Mouse (Mus musculus): Measurements from ENCODE around the gene Map1a.

Map1a gene

DNA sequence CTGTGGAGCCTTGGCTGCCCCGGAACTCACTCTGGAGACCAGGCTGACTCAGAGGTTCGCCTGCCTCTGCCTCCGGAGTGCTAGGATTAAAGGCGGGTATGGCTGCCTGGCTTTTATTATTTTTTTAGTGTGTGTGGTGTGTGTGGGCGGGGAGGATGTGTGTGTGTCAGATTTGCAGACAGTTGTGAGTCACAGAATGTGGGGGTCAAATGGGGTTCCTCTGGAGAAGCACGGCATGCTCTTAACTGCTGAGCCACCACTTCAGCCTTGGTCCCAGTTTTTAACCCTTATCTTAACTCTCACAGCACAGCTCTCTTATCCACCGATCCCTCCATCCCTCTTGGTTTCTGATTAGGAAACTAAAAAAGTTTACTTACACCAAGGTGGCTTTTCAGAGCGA lies 26.9 kb downstream of the Map1a start:
- no peak for DNase-seq

DNA sequence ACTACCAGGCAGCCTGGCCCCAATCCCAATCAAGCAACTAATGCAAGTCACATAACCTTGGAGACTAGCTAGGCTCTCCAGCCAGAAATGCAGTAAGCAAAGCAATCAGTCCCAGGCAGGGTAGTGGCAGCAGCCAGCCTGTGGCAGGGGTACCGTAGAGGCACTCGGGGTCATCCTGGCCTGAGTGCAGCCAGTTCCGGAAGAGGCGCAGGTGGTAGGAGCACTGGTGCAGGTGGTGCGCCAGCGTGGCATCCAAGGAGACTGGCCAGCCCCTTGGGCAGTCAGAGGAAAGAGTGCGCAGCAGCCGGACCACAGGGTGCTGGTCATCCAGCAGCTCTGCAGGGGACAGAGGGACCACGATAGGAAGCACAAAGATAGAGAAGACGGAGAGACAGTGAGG lies 33.6 kb downstream of the Map1a start:
- peak; percentile 88 for DNase-seq

DNA sequence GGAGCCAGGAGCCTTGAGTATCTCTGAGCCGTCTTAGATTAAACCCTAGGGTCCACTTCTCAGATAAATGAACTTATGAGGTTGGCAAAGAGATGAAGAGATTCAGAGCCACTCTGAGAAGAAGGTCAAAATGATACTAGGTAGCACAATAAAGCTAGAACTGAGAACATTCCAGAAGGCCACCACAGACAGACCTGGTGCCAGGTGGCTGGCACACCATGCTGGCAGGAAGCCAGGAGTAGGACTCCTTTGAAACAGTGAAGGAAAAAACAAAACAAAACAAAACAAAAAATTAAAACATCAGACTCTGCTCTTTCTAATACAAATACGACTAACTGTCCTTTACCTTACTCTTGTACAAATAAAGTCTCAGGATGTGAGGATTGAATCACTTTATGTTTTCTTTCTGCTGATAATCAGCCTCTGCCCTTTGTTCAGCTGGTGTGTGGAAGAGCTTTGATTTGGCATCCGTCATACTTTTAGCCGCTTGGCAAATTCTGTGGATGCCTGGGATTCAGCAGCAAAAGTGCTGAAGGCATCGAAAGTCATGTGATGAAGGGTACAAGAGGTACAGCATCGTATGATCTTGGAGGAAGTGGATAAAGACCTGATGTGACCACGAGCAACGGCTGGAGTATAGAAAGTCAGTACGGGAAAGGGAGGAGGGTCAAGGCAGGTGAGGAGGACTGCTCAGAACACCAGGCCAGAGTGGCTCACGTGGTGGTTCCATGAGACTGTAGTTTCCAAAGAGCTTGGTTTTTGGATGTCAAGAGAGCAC lies 34.5 kb downstream of the Map1a start:
- peak; percentile 85 to 91 for DNase-seq

DNA sequence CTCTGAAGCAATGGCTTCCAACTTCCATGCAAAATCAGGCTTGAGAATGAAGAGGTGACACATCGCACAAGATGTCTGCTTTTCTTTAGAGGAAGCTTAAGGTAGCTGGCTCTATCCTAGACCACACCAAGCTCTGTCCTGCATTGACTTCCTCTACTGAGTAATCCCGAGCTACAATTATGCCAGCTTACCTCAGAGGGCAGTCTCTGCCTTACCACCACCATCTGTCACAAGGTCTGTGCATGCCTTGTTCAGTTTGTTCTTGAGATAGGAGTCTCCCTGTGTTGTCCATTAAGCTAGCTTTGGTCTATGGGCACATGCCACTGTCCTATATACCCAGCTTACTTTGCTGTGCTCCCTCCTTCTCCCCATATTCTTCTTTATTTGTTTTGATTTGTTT lies 40.1 kb downstream of the Map1a start:
- peak; percentile 63 to 73 for DNase-seq

DNA sequence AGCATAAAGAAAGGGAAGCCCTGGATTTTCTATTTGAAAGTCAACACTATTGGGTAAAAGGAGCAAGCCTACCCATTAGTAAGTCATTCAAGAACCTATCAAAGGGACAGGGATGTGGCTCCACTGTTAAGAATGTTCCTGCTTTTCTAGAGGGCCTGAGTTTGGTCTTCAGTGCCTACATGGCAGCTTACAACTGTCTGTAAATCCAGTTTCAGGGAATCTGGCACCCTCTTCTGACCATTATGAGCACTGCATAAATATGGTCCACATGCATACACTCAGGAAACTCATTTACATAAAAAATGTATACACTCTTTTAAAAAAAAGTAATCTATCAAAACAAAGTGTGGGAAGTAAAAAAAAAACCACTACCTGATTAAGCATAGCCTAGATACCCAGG lies 49.7 kb downstream of the Map1a start:
- no peak for DNase-seq

DNA sequence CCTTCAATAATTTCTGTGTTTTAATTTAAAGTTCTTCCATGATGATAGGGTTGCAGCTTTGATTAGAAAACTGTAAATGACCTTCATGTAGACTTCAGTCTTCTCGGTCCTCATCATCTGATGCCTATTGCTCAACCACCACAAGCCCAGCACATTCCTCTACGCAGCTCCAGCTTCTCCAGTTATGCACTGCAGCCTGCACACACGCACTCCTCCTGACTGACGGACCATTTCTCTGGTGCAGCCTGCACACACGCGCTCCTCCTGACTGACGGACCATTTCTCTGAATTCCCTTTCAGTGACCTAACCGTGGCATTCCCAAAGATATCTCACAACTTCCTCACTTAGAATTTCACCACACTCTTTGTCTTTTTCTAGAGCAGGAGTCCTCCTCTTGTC lies 63.8 kb downstream of the Map1a start:
- no peak for DNase-seq

DNA sequence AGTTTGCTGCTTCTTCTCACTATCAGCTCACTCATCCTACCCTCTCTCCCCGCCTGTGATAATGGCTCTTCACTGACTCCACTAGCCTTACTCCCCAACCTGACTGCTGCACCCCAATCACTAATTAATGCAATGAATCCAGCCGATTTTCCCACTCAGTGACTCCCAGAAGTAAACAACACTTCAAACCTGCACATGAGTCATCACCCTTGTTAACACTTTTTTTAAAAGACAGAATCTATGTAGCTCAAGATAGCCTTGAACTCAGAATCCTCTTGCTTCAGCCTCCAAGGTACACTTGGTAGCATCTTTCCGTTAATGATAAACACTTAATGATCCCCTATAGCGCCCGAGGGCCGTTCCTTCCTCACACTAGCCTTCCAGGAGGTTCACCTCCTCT lies 65.0 kb downstream of the Map1a start:
- DNase-seq: no peak

DNA sequence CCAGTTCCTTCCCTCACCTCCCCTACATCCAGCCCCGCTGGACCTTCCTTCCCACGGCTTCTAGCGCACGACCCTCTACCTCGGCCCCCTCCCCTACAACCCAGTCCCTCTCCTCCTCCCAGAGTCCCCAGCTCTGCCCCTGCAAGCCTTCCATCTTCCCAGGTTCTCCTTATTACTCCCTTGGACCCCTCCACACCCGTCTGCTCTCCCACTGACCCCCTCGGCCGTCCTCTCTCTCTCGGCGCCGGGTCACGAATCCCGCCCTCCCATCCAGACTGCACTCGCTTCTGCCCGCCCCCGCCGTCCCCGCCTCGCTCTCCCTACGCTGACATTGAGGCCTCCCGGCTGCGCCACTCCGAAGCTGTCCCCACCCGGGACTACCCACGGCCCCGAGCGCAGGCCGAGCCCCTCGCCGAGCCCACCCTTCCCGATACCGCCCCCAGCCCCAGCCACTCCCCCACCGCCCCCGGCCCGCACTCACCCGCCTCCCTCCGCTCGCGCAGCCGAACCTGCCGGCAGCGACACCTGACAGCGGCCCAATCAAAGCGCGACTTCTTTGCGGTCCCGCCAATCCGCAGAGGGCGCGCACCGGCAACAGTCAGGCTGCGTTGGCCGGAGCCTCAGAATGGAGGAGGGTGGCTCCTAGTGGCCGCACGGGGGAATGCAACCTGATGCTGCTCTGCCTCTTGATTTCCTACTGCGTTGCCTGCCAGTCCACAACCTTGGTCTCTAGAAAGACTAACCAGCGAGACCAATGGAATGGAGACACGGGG lies 65.6 kb downstream of the Map1a start, which contains the start of gene Ppip5k1:
Gene Ppip5k1, minus strand, starts transcription at position 577 of the 773 bp plus-strand sequence.
- DNase-seq: peak; percentile 99

DNA sequence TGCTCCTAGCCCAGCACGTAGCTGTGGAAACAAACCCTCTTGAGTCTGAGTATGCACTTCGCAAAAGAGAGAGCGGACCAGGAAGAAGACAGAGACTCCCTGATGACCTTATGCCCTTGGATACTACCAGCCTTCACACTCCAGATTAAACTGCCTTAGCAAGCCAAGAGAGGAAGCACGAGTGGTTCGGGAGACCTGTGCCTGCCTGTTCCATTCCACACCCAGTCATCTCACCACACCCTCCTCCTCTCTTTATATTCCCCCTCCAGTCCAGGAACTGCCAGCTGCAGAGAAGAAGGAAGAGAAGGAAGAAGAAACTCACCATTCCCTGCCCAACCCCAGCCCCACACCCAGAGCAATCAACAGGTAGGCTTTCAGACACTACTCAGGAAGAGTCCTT lies 68.1 kb downstream of the Map1a start, which contains the start of gene Ckmt1:
Gene Ckmt1, plus strand, starts transcription at position 221 of the 400 bp plus-strand sequence.
- no peak for DNase-seq

DNA sequence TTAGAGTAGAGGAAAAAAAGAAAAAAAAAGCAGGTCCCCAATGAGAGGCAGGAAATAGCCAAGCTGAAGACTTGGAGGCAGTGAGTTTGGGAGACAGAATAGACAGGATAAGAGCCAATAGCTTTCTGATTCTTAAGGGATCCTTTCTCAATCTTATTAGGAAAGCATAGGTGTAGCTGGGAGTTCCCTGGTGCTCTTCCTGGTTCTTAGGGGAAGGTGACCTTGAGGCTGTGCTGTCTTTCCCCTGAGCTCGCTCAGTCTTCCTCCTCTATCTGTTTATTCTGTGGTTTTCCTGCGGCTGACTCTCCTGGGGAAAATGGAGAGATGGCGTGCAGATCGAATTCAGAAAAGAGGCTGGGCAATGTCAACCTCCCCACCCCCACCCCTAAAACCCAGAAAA lies 68.6 kb downstream of the Map1a start:
- DNase-seq: no peak

DNA sequence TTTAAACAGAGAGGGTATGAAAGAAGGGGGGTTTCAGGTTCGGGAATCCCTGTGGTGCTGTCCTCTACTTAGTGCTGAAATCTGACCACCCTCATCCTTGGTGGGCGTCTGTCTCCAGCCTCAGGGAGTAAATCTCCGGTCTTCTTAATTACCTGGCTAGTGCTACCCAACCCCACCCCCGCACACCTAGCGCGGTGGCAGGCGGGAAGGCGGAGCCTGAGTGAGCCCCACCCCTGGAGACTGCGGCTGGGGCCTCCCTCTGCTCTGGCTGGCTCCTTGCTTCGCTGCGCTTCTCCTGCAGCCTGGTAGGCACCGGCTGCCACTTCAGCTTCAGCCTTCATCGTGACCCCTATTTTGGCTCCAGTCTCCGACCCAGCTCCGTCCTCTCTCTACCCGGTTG lies 69.0 kb downstream of the Map1a start:
- peak; percentile 95 to 97 for DNase-seq

DNA sequence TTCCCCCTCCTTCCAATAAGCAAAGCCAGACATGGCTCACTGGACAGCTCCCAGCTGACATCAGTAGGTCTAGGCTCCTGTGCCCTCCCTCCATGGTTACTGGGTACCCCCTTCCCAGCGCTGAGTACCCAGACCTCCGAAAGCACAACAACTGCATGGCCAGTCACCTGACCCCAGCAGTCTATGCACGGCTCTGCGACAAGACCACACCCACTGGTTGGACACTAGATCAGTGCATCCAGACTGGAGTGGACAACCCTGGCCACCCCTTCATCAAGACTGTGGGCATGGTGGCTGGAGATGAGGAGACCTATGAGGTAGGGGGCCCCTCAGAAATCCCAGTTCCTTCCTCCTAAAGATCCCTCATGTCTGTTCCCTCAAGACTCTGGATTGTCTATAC lies 70.1 kb downstream of the Map1a start:
- peak; percentile 38 to 47 for DNase-seq
